Mouse (Mus musculus) frontal cortex, postnatal 25 days (tissue): ENCODE data around the gene Sun2.

Experiments
- DNase-seq, 2 experiments: peaks; one replicate each; pipeline ENCODE4 v3.0.0; 2022; ENCODE audit warnings: low spot score in 2 of 2

The Sun2 gene

GRCm38 (mm10) chr15:79686046-79686869 lies 56.1 kb downstream of the Sun2 start:
- DNase-seq, result no peak

- no peak for DNase-seq
Observed at GRCm38 (mm10) chr15:79685141-79685641, 57.1 kb downstream of the Sun2 start.

- DNase-seq, result no peak
Observed at GRCm38 (mm10) chr15:79684616-79685015, 57.7 kb downstream of the Sun2 start.

- no peak for DNase-seq
Observed at GRCm38 (mm10) chr15:79683707-79684465, 58.5 kb downstream of the Sun2 start.

GRCm38 (mm10) chr15:79683146-79683545 lies 59.2 kb downstream of the Sun2 start:
- no peak for DNase-seq

GRCm38 (mm10) chr15:79681973-79682372 lies 60.4 kb downstream of the Sun2 start:
- DNase-seq, result no peak

- DNase-seq, result no peak
Observed at GRCm38 (mm10) chr15:79677936-79678335, 64.4 kb downstream of the Sun2 start.
